Mouse (Mus musculus): ENCODE results near the gene Gramd1b. TPM values are rescaled to one million over a fixed set of nuclear protein-coding genes. Genes with fewer than 3 reads are reported as not detected.

Gene Gramd1b
- polyA plus RNA-seq, 1 experiment from 2014 or later, result 4.2 TPM

DNA sequence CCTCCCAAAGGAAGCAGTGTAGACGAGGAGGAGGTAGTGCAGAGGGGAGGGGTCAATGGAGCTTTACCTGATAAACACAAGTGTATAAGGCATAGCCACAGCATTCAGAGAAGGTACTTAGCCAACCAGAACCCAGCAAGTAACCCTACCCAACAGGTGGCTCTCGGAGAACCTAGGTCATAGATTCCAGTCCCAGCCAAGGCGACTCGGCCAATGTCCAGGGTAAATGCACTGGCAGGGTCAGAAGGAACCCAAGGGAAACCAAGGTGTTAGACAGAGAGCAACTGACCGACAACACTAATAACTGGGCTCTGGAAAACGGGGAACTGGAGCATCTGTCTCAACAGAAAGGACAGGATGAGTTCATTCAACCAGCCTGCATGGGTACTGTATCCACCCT is 206.4 kb downstream of the Gramd1b start:
- Histone ChIP-seq H3K4me2 (ENCODE audit: low read depth, low read length) (no peak overlapping the region), H3K9me3 (ENCODE audit: control insufficient read depth, low read length) (no peaks in the 10 kb centered on the region), H3K9ac (ENCODE audit: low read length) (no peak overlapping the region), H3K36me3 (ENCODE audit: control insufficient read depth, insufficient read depth, low read length) (no peaks in the 10 kb centered on the region), H3K27ac (ENCODE audit: low read length) (no peak overlapping the region), H3K4me3 (ENCODE audit: low read length) (no peak overlapping the region), H3K4me1 (replicated peaks; ENCODE audit: control insufficient read depth, insufficient read depth, low read length) (peaks cover 32% of the 10 kb centered on the region), H3K27me3 (ENCODE audit: control insufficient read depth, insufficient read depth, low read depth, low read length) (no peaks in the 10 kb centered on the region)
- ATAC-seq (ENCODE audit: low read depth), result no peak
- 80% methylated on average over 6 of the region's 6 CpGs for WGBS

DNA sequence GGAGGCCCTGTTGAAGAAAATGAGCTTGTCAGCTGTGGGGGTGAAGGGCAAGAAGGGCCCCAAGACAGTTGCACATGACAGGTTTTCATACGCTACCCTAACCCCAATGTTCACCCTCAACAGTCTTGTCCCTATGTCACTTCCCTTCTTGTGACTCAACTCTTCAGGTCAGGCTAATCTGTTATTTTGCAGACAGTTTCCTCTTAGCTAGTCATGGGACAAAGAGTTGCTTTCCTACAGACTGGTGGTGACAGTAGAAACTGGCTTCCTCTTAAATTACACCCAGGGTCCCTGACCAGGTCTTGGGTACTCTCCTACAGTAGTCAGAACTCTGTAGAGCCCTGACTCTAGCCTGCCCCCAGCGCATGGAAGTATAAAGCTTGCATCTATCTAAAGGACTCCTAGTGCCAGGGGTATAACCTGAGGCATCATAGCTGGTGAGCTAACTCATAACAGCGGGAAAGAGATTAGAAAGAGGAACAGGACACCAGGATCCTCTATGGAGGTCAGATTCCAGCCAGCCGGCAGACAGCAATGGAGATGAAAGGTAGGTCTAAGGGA is 206.9 kb downstream of the Gramd1b start:
- ATAC-seq (ENCODE audit: low read depth), result no peak
- H3K9me3 ChIP-seq (ENCODE audit: control insufficient read depth, low read length), result no peaks in the 10 kb centered on the region
- H3K9ac ChIP-seq (ENCODE audit: low read length), result no peak overlapping the region
- H3K27ac ChIP-seq (ENCODE audit: low read length), result no peak overlapping the region
- H3K4me1 ChIP-seq (replicated peaks; ENCODE audit: control insufficient read depth, insufficient read depth, low read length), result peaks cover 32% of the 10 kb centered on the region
- H3K4me2 ChIP-seq (ENCODE audit: low read depth, low read length), result no peak overlapping the region
- H3K4me3 ChIP-seq (ENCODE audit: low read length), result no peak overlapping the region
- 80% methylated on average over 4 of the region's 4 CpGs for WGBS
- no peaks in the 10 kb centered on the region for H3K27me3 ChIP-seq (ENCODE audit: control insufficient read depth, insufficient read depth, low read depth, low read length)
- H3K36me3 ChIP-seq (ENCODE audit: control insufficient read depth, insufficient read depth, low read length), result no peaks in the 10 kb centered on the region

DNA sequence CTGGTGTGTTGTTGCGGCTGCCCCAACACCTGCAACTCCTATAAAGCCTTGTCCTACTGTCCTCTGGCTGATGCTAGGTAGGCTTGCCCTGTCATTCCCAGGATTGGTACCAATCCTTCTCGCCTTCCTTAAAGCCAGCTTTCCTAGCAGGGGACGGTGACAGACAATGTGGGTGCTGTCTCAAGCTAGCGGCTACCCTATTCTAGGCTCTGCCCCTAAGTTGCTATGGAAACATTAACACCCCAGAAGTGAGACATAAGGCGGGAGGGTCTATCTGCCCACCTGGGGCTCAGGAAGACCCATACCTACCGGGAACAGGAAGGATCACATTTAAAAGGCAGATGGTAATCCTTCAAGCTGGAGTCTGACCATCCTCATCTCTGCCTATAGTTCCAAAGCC is 207.4 kb downstream of the Gramd1b start:
- Histone ChIP-seq H3K9ac (ENCODE audit: low read length) (no peak overlapping the region), H3K36me3 (ENCODE audit: control insufficient read depth, insufficient read depth, low read length) (no peaks in the 10 kb centered on the region), H3K27me3 (ENCODE audit: control insufficient read depth, insufficient read depth, low read depth, low read length) (no peaks in the 10 kb centered on the region), H3K9me3 (ENCODE audit: control insufficient read depth, low read length) (no peaks in the 10 kb centered on the region), H3K4me3 (ENCODE audit: low read length) (no peak overlapping the region), H3K4me2 (ENCODE audit: low read depth, low read length) (peak overlapping the region; percentile 23; the same call in 1 of the 2 replicates), H3K4me1 (replicated peaks; ENCODE audit: control insufficient read depth, insufficient read depth, low read length) (peaks cover 32% of the 10 kb centered on the region), H3K27ac (ENCODE audit: low read length) (no peak overlapping the region)
- 60% methylated on average over 6 of the region's 6 CpGs for WGBS
- no peak for ATAC-seq (ENCODE audit: low read depth)

DNA sequence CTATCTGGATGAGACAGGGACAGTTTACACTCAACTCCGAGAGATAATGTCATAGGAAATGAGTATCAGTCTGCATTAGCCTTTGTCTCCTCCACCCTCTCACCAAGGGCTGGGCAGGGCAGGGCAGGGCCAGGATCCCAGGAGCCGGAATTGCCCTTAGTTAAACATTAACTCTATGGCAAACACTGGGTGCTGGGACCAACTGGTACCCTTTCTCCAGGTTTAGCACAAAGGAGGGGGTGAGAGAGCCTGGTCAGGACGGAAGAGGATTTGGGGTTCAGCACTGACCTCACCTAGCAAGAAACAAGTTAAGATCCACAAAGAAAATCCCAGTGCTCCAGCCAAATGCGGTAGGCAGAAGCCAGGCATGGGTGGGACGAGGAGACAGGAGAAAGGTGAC is 208.0 kb downstream of the Gramd1b start:
- H3K4me3 ChIP-seq (ENCODE audit: low read length), result peak overlapping the region; percentile 13; the same call in 1 of the 2 replicates
- peak; percentile 37 for ATAC-seq (ENCODE audit: low read depth)
- H3K4me1 ChIP-seq (replicated peaks; ENCODE audit: control insufficient read depth, insufficient read depth, low read length), result peaks cover 32% of the 10 kb centered on the region
- H3K27me3 ChIP-seq (ENCODE audit: control insufficient read depth, insufficient read depth, low read depth, low read length), result no peaks in the 10 kb centered on the region
- peak overlapping the region; percentile 23; the same call in 1 of the 2 replicates for H3K4me2 ChIP-seq (ENCODE audit: low read depth, low read length)
- 62% methylated on average over 5 of the region's 5 CpGs for WGBS
- H3K36me3 ChIP-seq (ENCODE audit: control insufficient read depth, insufficient read depth, low read length), result no peaks in the 10 kb centered on the region
- no peaks in the 10 kb centered on the region for H3K9me3 ChIP-seq (ENCODE audit: control insufficient read depth, low read length)
- H3K27ac ChIP-seq (ENCODE audit: low read length), result 0 out of 2 replicates have a peak overlapping the region, but pooled peaks have one; percentile 6
- no peak overlapping the region for H3K9ac ChIP-seq (ENCODE audit: low read length)

DNA sequence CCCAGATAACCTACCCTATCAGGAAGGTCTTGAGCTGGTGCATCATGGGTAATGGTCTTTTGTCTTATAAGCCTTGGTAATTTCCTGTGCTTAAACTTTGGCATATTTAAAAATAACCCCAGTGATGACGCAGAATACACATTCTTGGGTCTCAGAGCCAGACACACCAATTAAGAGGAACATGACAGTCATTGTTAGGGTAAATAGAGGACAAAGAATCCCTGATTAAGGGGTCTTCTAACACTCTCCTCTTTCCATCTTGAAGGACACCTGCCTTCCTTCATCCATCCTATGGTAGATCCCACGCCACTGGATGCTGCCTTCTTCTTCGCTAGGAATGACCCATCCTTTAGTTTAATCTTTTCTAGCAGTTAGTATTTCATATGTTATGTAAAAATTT is 208.8 kb downstream of the Gramd1b start:
- Histone ChIP-seq H3K4me3 (ENCODE audit: low read length) (no peak overlapping the region), H3K9me3 (ENCODE audit: control insufficient read depth, low read length) (no peaks in the 10 kb centered on the region), H3K27me3 (ENCODE audit: control insufficient read depth, insufficient read depth, low read depth, low read length) (no peaks in the 10 kb centered on the region), H3K27ac (ENCODE audit: low read length) (no peak overlapping the region), H3K4me2 (ENCODE audit: low read depth, low read length) (no peak overlapping the region), H3K4me1 (replicated peaks; ENCODE audit: control insufficient read depth, insufficient read depth, low read length) (peaks cover 32% of the 10 kb centered on the region), H3K9ac (ENCODE audit: low read length) (no peak overlapping the region), H3K36me3 (ENCODE audit: control insufficient read depth, insufficient read depth, low read length) (no peaks in the 10 kb centered on the region)
- ATAC-seq (ENCODE audit: low read depth), result no peak
- WGBS, result 87% methylated on average over 3 of the region's 3 CpGs

DNA sequence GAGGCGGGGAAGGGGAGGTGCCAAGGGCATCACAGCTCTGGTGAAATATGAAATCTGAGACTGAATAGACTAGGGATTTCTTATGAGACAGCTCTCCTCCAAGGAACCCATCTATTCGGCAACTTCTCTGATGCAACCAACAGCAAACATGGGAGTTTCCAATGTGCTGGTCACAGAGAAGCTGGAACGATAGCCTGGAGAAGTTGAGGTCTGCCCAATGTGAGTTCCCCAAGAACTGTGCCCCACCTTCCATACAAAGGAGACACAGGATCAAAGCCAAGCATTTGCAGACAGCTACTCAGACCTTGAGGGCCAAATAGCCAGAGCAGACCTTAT is 209.5 kb downstream of the Gramd1b start:
- Histone ChIP-seq H3K36me3 (ENCODE audit: control insufficient read depth, insufficient read depth, low read length) (no peaks in the 10 kb centered on the region), H3K4me1 (replicated peaks; ENCODE audit: control insufficient read depth, insufficient read depth, low read length) (peaks cover 32% of the 10 kb centered on the region), H3K27me3 (ENCODE audit: control insufficient read depth, insufficient read depth, low read depth, low read length) (no peaks in the 10 kb centered on the region), H3K9ac (ENCODE audit: low read length) (no peak overlapping the region), H3K9me3 (ENCODE audit: control insufficient read depth, low read length) (no peaks in the 10 kb centered on the region), H3K4me3 (ENCODE audit: low read length) (no peak overlapping the region), H3K4me2 (ENCODE audit: low read depth, low read length) (no peak overlapping the region), H3K27ac (ENCODE audit: low read length) (peak overlapping the region; percentile 82)
- no peak for ATAC-seq (ENCODE audit: low read depth)
- 36% methylated on average over 3 of the region's 3 CpGs for WGBS

DNA sequence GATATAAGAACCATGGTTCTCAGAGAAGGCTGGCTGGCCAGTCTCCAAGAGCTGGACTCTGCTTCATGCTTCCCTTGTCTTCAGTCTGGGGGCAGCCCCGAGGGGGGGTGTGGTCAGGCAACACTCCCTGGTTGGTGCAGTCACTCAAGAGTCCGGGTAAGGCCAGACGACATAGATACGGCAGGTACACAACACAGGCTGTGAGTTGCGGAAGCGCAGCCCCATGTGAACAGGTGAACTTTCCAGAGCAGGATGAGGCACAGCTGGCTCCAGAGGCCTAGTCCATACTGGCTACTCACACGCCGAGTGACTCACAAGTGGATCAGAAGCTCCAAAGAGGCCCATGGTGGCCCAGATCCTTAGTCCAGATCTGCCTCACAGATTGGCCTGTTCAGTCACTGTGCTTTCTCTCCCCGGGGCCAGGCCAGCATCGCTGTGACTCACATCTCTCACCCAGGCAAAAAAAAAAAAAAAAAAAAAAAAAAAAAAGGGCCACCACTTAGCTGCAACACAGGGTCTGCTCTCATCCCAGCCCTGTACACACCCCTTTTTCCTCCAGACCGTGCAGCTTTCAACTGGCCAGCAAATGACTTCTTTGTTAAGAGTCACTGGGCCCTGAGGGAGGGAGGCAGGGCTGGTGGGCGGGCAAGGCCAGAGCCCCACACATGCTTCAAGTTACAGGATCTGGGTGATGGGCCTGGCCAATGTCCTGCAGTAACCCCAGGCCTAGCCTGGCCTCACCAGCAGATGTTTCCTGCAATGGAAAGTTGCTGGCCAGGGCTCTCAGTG is 210.1 kb downstream of the Gramd1b start:
- Histone ChIP-seq H3K4me3 (ENCODE audit: low read length) (no peak overlapping the region; the same call in 1 of the 2 replicates), H3K4me2 (ENCODE audit: low read depth, low read length) (peak overlapping the region; percentile 32)
- 33% methylated on average over 12 of the region's 12 CpGs for WGBS

DNA sequence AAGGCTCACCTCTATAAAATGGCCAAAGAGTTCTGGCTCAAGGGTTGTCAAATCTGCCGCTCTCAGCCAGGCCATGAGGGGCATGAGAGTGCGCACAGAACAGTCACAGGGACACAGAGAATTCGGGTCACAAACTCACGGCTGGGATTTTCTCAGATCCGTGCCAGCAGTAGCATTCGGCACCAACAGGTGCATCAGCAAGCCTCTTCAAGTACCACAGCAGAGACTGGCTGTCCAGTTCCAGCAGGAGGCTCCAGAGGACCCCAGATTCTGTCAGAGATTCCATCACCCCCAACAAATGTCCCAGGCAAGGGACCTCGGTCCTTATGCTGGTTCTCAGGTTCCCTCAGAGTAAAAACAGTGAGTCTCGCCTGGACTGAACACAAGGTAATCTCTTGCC is 210.8 kb downstream of the Gramd1b start:
- no peaks in the 10 kb centered on the region for H3K36me3 ChIP-seq (ENCODE audit: control insufficient read depth, insufficient read depth, low read length)
- no peak overlapping the region for H3K4me3 ChIP-seq (ENCODE audit: low read length)
- no peak overlapping the region; the same call in 1 of the 2 replicates for H3K9ac ChIP-seq (ENCODE audit: low read length)
- no peak for ATAC-seq (ENCODE audit: low read depth)
- peak overlapping the region; percentile 82 for H3K27ac ChIP-seq (ENCODE audit: low read length)
- no peaks in the 10 kb centered on the region for H3K9me3 ChIP-seq (ENCODE audit: control insufficient read depth, low read length)
- H3K4me2 ChIP-seq (ENCODE audit: low read depth, low read length), result peak overlapping the region; percentile 32; the same call in 1 of the 2 replicates
- peaks cover 28% of the 10 kb centered on the region for H3K4me1 ChIP-seq (replicated peaks; ENCODE audit: control insufficient read depth, insufficient read depth, low read length)
- 82% methylated on average over 8 of the region's 8 CpGs for WGBS
- H3K27me3 ChIP-seq (ENCODE audit: control insufficient read depth, insufficient read depth, low read depth, low read length), result no peaks in the 10 kb centered on the region

More for the DNA sequence above, 210.1 kb downstream of the Gramd1b start:
- Histone ChIP-seq H3K9me3 (ENCODE audit: control insufficient read depth, low read length) (no peaks in the 10 kb centered on the region), H3K9ac (ENCODE audit: low read length) (peak overlapping the region; percentile 53), H3K36me3 (ENCODE audit: control insufficient read depth, insufficient read depth, low read length) (no peaks in the 10 kb centered on the region), H3K4me1 (replicated peaks; ENCODE audit: control insufficient read depth, insufficient read depth, low read length) (peaks cover 32% of the 10 kb centered on the region), H3K27me3 (ENCODE audit: control insufficient read depth, insufficient read depth, low read depth, low read length) (no peaks in the 10 kb centered on the region), H3K27ac (ENCODE audit: low read length) (peak overlapping the region; percentile 82)
- peak; percentile 91 for ATAC-seq (ENCODE audit: low read depth)

DNA sequence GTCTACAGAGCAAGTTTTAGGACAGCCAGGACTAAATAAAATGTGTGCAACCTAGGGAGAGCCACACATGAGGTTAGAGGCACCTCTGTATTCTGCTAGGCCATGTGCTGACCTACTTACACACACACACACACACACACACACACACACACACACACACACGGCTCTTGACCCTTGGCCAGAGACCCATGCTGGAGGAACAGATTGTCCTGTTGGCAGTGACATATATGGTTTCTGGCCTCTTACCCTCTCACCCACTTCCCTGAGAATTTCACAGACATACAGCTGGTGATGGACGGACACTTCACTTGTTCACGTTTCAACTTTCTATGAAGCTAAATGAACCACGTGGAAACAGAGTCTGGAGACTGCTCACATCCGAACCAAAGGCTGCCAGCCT is 212.4 kb downstream of the Gramd1b start:
- WGBS, result 79% methylated on average over 5 of the region's 5 CpGs
- Histone ChIP-seq H3K9me3 (ENCODE audit: control insufficient read depth, low read length) (no peaks in the 10 kb centered on the region), H3K9ac (ENCODE audit: low read length) (no peak overlapping the region), H3K4me2 (ENCODE audit: low read depth, low read length) (no peak overlapping the region), H3K36me3 (ENCODE audit: control insufficient read depth, insufficient read depth, low read length) (0 out of 2 replicates have a peak, but pooled peaks cover 2% of the 10 kb centered on the region), H3K4me1 (replicated peaks; ENCODE audit: control insufficient read depth, insufficient read depth, low read length) (peaks cover 26% of the 10 kb centered on the region), H3K27me3 (ENCODE audit: control insufficient read depth, insufficient read depth, low read depth, low read length) (no peaks in the 10 kb centered on the region), H3K27ac (ENCODE audit: low read length) (no peak overlapping the region), H3K4me3 (ENCODE audit: low read length) (no peak overlapping the region)
- ATAC-seq (ENCODE audit: low read depth), result no peak

Data from lung, embryonic 16.5 days (tissue).